Mouse (Mus musculus): ENCODE data around the gene Cmss1.

Gene Cmss1

DNA sequence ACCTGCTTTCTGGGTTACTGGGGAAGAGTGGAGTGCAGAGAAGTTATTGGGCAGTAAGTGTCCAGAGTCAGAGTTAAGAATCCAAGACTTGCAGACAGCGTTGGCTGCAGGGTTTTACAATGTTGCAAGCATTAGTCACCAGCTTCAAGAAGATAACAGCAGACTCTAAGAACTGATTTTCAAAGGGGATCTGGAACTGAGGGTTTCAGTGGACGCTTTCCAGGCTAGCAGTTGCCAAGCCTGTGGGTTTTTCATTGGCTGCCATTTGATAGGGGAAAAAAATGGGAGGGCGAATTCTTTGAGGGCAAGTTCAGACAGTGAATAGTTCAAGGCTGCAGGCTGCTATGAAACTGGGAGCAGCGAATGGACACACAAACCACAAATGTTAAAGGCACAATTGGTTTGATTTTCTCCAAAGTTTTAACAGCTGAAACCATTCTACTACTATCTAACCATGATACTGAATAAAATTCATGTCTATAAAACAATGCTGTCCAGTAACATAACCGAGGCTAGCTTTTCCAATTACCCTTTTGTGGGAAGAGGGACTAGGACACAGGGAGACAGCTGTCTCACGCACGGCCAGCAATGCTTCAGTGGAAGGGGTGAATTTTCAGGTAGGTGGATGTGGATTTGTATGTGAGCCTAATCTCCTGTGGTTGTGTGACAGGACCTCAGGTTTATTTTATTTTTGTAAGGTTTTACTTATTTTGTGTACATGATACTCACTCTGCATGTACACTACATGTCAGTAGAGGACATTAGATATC is 179.0 kb downstream of the Cmss1 start:
- no peak for DNase-seq (ENCODE audit: low spot score)

DNA sequence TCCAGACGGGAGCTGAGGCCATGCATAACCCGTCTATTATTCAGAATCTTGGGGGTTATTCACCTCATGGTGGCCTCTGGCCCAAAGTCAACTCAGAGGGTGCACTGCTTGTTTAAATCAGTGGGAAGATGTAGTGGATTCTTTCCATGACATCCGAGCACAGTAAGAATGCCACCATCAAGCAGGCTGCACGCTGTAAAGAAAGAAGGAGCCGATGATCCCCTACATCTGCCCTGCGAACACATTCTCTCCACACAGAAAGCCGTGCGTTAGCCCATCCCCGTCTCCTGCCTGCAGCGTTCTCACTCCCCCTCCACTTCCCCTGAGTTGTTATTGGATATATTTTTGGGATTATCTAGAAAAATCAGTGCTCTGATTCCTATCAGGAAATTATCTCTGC is 180.0 kb downstream of the Cmss1 start:
- DNase-seq (ENCODE audit: low spot score) = no peak

DNA sequence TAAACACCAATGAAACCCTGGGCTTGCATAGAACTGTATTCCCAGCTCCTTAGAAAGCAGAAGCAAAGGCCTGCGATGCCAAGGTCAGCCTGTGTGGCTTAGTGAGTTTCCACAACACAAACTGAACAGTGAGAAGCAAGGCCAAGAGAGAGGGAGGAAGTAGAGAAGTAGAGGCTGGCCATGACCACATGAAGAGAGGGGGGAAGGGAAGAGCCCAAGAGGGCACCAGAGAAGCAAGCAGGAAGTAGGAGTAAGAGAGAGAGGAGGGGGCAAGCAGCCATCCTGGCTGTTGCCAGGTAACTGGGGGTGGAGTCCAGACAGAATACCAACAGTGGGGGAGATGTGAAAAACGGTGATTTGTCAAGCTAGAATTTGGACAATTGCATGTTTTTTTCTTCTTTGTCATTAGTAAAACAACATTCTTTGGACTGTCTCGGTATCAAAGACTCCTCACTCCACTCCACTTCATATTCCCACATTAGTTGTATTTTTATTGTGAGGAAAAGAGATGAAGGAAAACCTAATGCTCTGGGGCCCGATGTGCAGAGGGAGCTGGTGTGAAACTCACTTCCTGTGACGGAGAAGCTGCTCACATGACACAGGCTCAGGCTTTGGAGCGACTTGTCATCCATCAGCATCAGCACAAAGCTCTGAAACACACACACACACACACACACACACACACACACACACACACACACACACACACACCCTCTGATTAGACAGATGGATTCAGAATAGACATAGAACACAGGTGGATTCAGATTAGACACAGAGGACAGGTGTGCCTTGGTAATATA is 183.5 kb downstream of the Cmss1 start:
- DNase-seq (ENCODE audit: low spot score) = peak; percentile 32

DNA sequence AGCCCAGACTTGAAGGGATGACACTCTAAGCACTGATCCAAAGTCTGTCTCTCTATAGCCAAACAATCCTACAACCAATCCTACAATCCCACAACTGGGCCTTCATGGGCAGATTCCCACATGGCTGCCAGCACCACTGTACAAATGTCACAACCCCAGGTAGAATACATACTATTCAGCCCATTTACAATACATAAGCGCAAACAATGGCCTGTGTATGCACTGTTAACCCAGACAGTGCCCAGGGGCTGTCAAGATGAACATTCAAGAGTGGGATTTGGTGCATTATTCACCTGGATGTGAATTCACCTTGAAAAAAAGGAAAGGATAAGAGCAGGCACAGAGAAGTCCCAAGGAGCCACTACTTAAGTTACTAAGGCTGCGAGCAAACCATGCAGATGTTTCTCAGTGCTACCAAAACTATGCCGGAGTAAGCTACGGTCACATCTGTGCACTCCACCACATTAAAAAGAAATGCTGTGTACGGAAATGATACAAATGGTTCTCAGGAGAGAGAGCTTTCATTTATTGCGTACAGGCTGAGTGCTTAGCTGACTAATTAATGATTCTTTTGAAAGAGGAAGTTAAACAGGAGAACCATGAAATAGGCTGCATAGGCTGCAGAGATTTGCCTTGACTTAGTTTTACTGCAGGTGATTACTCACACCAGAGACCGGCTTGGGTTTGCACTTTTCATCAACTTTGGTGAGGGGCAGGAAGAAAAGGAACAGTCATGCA is 184.8 kb downstream of the Cmss1 start:
- no peak for DNase-seq (ENCODE audit: low spot score)

DNA sequence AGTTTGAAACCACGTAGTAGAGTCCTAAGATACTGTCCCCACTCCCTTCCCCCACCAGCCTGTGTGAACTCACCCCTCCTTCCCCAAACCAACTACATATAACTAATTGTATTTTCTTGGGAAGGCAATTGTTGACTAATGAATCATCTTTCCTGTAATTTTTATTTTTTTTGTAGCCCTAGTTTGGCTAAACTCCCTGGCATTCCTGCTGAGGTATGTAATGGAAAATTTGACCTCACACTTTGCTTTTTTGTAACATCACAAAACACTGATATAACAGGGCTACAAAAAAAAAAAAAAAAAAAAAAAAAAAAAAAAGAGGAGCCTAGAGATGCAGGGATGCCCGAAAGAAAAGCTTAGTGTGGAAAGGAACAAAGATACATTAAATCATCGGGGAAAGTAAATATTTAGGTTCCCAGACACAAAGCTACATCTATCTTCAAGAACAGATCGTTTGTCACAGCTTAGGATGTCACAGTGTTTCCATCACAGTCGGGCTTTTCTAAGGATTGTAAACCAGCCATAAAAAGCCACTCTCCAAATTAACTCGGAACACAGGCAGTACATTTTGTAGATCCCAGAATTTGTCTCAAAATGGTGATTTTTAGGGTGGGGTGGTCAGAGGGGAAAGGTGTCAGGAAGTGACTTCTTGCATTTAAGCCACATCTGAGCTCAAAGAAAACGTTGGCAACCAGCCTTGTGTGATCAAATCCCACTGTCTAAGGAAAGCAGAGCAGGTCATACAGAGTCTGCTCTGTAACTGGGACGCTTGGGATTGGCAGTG is 185.7 kb downstream of the Cmss1 start:
- no peak for DNase-seq (ENCODE audit: low spot score)

DNA sequence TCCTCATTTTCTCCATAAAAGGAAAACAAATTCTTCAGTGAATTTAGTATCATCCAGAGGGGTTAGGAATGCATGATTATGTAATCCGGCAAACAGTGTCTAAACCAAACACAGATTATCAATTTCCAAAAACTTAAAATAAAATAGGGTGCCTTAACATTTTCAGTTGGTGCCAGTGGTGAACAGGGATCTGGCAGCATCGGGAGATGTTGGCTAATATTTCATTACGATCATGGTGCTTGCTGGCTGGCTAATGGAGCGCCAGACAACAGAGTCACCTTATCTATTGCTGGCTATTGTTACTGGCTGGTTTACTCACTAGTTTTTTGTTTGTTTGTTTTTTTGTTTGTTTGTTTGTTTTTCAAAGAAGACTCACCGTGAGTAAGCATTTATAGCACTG is 186.8 kb downstream of the Cmss1 start:
- no peak for DNase-seq (ENCODE audit: low spot score)

DNA sequence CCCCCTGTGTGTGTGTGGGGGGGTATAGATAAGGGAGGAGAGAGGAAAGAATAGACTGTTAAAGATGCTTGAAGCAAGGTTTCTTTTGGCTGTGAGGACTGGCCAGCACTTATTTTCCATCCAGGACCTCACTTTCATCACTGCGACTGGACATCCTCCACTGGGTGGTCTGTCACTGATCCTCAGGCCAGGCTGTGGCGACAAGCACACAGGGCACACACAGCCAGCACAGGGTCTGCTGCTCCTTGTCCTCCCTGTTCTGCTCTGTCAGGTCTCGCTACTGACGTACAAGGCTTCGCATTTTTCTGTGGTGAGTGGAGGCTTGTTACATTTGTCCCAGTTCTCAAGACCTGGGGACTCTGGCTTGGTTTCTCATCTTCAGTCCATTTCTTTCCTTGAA is 187.3 kb downstream of the Cmss1 start:
- no peak for DNase-seq (ENCODE audit: low spot score)

DNA sequence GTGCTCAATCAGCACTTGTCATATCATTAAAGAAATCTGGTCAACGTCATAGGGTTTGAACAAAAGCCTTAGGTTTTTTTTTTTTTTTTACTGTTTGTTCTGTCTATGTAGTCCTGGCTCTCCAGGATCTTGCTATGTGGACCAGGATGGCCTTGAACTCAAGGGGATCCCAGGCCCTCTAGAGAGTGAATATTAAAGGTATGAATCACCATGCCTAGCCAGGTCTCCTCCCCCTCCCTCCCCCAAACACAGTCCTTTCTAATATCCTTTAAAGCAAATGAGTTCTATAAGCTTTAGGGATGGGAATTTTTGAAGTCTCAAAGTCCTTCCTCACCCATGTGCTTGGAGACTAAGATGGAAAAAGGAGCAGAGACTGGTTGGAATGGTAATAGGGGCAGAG is 188.7 kb downstream of the Cmss1 start:
- no peak for DNase-seq (ENCODE audit: low spot score)

DNA sequence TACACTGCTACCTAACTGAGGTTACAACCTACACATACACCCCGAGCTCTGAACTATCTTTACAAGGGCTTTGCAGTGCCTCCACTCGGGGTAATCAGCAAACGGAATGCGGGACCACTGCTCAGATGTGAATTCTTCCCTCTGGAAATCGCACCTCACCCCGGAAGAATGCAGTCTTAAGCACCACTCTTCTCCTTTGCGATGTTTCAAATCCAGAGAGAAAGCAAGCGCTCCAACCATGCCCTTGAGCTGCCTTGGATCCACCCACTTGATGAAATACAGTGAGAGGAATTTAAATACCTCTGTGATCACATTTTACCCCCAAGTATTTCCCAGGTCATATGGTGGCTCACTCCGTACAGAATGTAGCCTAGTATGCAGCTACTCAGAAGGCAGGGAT is 189.6 kb downstream of the Cmss1 start:
- DNase-seq (ENCODE audit: low spot score) = no peak

DNA sequence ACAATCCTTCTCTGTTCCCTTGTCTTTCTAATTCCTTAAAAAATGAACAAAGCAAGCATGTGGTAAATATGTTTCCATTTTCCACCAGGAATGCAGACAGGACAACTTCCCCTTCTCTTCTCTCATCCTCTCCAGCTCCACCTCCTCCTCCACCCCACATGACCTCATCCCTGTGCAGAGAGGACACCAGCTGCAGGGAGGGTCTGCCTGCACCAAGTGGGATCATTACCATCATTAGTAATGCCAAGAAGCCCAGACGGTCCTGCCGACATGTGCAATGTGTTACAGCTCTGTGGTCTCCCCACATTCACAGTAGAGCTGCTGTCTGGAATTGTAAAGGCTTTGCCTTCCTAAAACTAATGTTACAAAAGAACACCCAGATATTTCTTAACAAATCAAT is 190.6 kb downstream of the Cmss1 start:
- DNase-seq (ENCODE audit: low spot score) = no peak

DNA sequence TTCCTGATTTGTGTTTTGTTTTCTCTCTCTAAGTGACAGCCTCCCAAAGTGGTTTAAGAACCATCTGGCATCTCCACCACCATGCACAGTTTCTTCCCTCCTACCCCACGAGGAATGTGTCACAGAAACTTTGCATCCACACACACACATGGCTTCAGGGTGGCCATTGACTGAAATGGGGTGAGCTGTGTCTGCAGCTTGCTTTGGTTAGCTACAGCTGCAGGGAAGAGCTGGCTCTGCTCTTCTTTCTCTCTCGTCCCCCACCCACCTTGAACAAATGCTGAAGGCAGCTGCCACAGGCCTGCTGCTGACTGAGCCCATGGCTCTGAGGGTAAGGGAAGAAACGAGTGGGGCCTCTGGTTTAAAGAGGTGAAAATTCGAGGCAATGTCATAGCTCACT is 193.9 kb downstream of the Cmss1 start:
- no peak for DNase-seq (ENCODE audit: low spot score)

DNA sequence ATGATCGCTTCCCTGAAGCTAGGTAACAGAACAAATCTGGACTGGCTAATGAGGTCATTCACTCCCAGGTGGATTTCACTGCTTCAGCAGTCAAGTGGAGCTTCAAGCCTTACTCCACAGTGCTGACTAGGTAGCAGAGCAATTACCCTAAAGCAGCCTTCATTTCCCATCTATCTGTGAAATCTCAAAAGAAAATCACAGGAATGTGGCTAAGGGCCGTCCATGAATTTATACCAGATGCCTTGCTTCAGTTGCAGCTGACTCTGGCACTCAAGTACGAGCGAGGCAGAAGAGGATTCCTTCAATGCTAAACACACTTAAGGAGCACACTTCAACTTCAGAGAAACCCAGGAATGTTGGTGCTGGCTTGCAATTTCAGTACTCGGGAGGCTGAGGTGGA is 202.8 kb downstream of the Cmss1 start:
- no peak for DNase-seq (ENCODE audit: low spot score)

DNA sequence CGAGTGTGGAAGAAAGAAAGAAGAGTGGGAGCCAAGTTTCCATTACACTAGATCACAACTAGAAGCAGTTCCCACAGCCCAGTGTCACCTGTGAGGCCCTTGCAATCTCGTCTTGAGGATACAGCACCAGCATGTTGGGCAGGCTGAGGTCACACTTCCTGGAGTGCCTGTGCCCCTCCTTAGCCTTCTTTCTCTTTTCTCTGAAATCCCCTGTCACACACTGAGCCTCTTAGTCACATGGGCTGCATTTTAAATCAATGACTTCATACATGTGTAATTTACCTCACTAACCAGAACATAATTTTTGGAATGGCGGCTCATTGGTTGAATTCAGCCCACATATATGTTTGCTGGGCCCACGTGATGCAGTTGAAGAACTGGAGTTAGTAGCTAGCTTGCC is 203.8 kb downstream of the Cmss1 start:
- no peak for DNase-seq (ENCODE audit: low spot score)

DNA sequence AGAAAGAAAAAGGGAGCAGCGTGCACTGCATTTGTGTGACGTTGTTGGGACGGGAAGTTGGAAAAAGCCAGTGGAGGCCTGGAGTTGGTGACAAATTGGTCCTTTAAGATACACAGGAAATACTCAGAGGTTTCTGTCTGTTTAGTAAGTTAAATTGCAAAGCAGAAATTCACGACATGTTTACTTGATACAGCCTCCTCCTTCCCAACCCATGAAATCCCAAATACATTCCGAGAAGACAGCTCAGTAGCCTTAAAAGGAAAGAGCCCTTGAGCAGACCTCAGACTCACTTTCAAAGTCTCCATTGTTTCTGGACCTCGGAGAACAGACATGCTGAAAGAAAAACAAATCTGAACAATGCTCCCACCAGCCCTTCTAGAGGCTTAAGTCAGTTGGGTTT is 205.0 kb downstream of the Cmss1 start:
- DNase-seq (ENCODE audit: low spot score) = no peak

DNA sequence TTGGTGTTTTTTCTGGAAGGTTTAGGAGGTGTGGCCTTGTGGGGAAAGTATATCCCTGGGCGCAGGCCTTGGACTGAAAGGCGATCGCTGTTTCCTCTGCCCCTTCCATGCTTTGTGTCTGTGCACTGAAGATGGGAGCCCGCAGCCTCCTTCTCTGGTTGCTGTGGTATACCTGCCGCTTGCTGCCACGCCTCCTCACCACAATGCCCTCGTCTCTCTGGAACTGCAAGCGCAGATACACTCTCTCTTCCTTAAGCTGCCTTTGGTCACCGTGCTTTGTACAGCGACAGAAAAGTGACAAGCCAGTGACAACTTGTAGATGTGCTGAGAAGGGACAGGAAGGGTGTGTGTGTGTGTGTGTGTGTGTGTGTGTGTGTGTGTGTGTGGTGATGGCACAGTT is 207.1 kb downstream of the Cmss1 start:
- DNase-seq (ENCODE audit: low spot score) = no peak

DNA sequence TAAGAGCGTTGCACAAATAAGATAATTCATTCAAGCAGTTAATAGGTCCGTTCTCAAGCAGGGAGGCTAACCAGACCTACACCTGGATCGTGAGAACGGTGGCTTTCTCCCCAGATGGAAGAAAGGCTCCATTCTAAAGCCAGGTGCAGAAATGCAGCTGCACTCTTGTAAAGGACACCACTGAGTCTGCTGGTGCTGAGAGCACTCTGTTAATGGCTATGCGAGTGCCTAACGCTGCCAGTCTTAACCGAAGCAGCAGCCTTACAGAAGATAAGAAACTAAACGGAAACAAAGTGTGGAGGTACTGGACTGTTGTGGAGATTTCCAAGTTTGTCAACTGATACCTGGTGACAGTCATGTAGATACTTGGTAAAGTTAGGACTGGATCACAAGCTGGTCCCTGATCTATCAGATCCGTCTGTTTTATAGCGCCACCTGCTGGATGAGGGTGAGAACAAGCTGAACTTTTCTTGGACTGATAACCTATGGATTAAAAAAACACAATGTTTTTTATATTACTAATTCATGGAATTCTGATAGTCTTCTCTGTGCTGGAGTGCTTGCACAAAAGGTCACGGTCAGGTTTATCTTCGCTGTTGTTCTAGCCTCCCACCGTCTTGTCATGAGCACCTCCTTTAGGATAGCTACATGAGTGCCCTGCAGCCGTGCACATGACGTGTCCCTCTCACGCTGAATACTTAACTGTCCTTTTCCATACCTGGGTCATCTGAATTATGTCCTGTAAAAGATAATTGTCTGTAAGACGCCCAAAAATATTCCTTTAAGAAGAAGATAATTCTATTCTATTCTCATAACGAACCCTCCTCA is 208.1 kb downstream of the Cmss1 start:
- peak; percentile 29 for DNase-seq (ENCODE audit: low spot score)

DNA sequence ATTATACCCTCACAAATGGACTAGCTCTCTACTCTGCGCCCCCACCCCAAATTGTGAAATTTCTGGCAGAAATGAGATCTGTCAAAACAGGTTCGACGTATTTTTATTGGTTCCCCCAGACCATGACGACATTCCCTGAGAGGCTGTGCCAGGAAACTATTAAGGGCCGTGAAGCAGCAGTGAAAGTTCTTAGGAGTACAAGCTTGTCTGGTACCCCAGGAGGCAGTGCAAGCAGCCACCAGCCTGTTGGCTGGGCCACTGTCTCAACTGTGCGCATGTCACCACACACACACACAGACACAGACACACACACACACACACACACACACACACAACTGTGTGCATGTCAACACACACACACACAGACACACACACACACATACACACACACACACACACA is 208.8 kb downstream of the Cmss1 start:
- no peak for DNase-seq (ENCODE audit: low spot score)

DNA sequence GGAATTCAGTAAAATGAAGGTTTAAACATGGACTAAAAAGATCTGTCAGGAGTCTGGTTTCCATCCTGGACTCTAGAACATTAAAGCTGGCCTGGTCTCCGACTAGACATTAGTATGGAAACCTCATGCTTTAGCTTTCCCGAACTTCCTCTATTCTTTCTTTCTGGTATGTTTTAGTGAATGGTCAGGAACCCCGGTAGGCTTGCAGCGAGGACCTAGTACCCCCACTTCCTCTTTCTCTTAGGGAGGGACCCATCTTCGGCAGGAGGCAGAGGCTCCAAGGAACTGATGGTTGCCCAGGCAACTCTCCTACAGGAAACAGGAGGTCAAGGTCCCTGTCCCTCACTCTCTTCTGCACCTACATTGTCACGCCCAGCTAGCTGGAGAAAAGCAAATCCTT is 210.4 kb downstream of the Cmss1 start:
- DNase-seq (ENCODE audit: low spot score) = no peak

DNA sequence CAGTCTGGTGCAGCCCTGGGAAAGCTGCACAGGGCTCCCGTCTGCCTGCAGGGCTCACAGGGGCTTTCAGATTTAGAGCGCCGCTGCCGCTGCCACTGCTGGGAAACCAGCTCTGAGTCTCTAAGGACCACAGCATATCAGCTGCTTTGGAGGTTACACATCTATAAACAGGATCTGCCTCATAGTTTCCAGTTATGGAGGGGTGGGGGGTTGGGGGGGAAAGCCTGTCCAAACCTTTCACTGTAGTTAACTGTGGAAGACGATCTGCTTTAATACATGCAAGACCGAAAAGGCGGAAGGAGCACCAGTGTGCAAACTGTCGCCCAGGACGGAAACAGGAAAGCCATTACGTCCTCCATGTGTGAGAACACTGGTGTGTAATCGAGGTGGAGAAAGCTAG is 213.5 kb downstream of the Cmss1 start:
- DNase-seq (ENCODE audit: low spot score) = no peak

DNA sequence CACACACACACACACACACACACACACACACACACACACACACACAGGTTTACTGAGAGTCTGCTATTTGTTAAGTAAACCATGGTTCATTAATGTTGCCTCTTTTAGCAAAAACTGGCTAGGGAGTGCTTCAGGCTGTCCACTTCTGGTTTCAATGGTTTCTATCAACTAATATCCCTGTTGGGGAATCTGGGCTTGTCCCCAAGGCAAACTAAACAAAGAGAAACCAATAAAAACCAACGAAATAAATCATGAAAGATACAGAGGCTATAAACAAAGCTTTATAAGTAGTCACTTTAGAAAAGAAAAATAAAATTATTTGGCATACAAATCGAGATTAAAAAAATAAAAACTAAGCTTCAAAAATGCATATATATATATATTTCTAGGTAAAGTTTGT is 214.2 kb downstream of the Cmss1 start:
- no peak for DNase-seq (ENCODE audit: low spot score)

DNA sequence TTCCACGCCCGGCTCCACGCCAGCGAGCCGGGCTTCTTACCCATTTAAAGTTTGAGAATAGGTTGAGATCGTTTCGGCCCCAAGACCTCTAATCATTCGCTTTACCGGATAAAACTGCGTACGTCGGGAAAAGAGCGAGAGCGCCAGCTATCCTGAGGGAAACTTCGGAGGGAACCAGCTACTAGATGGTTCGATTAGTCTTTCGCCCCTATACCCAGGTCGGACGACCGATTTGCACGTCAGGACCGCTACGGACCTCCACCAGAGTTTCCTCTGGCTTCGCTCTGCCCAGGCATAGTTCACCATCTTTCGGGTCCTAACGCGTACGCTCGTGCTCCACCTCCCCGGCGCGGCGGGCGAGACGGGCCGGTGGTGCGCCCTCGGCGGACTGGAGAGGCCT is 215.5 kb downstream of the Cmss1 start:
- DNase-seq (ENCODE audit: low spot score) = peak; percentile 99
